Mouse (Mus musculus): Measurements from ENCODE around the gene Pgghg. TPM values are rescaled to one million over a fixed set of nuclear protein-coding genes. Genes with fewer than 3 reads are reported as not detected.

The Pgghg gene
- 10.8 TPM for polyA plus RNA-seq (2017; shearing (Covaris generic))

DNA sequence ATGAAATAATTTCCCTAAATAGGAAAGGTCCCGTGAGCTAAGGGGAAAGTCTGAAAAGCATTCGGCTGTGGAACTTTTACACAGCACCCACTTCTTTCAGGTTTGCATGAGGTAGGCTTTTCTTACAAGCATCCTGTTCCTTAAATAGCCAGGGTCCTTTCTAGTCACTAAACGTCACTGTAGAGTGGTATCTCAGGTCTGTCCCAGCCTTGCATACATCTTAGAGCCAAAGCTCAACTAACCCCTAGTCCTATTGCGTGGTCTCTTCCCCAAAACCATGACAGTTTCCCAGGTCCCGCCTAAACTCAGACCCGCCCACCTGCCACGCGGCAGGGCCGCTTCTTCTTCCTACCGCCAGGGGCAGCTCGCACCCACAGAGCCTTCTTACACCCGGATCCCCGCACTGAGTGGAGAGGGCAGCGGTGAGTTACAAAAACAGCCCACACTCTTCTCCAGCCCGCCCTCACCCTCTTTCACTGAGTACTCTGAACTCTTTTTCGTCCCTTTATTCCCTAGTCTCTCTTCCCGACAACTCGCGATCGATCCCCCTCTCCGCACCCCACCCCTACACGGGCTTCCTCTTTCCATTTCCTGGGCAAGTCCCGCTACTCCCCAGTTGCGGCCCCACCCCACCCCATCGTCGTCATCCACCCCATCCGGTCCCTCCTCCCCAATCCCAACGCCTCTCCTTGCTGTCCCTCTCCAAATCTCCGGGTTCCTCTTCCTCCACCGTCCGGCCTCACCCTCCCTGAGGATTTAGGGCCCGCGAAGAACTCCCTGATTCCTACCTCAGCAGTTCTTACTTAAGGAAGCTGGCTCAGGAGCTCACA lies at the start of gene Pgghg:
Gene Pgghg (plus strand): TSS at position 170 of the 830 bp plus-strand sequence.

DNA sequence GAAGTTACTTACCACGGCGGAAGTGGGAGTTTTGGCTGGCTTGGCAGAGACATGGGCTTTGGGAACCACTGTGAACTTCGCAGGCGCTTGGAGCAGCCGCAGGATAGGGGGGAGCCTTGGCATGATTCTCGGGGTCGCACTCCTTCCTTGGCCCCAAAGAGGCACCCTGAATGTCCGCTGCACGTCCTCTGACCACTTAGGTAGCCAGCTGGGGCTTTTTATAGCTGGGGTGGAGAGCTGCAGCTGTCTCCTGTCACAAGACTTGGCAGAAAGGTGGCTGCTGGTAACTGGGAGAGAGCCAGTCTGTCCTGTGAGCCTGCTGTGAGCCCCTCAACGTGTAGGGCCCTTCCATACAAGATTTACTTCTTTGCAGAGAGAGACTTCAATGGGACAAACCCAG lies 41.0 kb upstream of the Pgghg start, which contains the start of gene Cox8b:
Gene Cox8b (minus strand): TSS at position 227 of the 400 bp plus-strand sequence.

DNA sequence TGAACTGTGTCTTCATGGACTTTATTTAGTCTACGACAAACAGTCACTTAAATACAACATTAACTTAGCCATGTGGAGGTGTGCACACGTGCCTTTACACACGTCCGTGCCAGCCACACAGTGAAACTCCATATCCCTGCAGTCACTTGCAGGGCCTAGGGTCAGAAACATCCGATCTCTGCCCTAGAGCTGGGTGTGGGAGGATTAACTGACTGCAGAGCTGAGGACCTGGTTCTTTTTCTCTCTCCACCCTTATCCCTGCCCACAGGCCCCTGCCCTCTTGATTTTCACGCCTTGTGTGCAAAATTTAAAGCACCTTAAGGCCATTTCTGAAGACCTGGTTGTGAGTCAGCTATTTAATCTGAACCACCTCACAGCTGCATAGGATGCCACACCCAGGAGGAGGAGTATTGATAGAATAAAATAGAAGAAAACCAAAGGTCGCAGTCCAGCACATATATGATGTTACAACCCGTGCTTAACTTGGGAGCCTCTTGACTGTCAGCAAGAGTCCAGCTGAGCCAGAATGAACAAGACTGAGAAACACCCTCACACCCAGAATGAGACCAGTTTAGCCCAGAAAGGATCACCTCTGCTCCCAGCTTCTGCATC lies 20.7 kb upstream of the Pgghg start, which contains the start of gene Nlrp6:
Gene Nlrp6 (plus strand): TSS at position 485 of the 612 bp plus-strand sequence.

DNA sequence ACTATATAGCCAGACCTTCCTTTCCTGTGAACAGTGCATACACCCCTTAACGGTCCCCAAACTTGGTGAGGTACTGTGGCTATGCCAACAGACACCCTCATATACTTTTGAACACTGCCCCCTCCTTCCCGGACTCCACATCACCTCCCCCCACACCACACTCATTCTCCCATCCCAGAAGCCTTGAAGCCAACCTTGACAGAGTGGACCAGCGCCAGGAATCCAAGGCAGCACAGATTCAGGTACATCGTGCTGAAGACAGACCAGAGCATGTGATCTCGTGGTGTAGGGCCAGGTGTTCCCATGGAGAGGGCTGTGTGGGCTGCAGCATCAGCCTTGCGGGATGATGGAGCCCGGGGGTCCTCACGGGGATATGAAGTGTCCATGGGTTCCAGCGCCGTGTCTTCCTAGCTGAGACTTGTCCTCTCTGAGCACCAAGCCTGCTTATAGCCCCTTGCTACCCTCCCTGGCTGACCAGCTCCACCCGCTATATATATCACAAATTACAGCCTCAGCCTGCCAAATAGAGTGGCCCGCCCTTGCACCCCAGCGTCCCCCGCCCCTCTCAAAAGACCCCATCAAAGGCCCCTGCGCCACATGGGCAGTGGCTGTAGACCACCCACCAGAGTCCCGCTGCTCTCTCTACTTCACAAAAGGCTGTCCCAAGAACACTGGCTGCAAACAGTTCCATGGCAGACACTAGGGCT lies 8.8 kb downstream of the Pgghg start, which contains the start of gene Ifitm5:
Gene Ifitm5 (minus strand): TSS at position 468 of the 707 bp plus-strand sequence.

DNA sequence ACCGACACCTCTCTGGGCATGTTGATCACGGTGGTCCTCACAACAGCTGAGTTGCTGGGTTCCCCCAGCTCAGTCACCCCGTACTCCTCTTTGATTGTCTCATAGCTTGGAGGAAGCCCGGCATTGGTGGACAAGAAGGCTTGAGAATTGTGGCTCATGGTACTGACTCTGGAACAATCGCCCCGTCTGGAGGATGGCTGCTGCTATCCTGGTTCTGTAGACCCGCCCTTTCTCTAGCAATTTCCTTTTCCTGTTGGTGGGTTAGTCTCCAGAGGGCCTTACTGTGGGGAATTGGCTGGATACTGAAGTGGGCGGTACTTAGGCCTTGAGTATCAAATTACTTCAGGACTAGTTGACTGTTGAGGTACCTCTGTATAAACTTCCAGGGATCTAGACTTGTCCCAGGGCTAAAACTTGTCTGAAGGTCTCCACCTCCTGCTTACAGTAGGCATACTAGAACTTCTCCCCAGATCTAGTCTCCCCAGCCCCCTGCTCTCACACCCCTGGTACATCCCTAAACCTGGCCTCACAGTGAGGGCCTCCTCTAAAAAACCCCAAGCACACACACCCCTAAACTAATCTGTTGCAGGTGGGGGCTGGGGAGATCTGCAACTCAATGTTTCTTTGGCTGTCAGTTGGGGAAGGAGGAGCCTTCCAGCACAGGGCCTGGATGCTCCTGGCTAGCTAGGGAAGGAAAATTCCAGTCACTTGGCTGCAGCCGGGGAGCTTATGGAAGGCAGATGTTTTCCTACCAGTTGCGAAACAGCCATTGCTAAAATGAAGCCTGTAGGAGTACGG lies 14.8 kb downstream of the Pgghg start, which contains the start of the genes Gm45717 and Ifitm2:
Gene Gm45717 (minus strand): TSS at position 180 of the 798 bp plus-strand sequence.
Gene Ifitm2 (minus strand): TSS at position 230 of the 798 bp plus-strand sequence.

DNA sequence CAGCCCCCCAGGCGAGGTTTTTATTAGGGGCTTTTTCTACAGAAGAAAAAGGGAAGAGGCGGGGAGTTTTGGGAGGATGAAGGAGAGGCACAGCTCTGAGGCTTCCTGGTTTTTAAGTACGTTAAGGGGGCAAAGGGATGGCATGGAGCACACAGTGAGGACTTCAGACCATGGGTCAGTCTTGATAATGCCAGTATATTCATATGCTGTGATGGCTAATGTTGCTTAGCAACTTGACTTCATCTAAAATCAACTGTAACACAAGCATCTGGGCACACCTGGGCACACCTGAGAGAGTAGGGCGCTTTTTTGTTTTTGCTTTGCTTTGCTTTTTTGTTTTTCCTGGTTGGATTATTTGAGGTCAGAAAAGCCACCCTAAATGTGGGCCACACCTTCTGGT lies 25.7 kb downstream of the Pgghg start, which contains the start of gene Ifitm1:
Gene Ifitm1 (plus strand): TSS at position 301 of the 400 bp plus-strand sequence.

Other genes with a start within 250 kb of the Pgghg start
- not detected for gene Olfr541, start 244.1 kb upstream of the Pgghg start, polyA plus RNA-seq (2017; shearing (Covaris generic))
- 0.31 TPM for gene Cyp2e1, start 177.7 kb upstream of the Pgghg start, polyA plus RNA-seq (2017; shearing (Covaris generic))
- not detected for gene Syce1, start 153.5 kb upstream of the Pgghg start, polyA plus RNA-seq (2017; shearing (Covaris generic))
- gene Zfp941, start 119.2 kb upstream of the Pgghg start, polyA plus RNA-seq (2017; shearing (Covaris generic)) = 0.71 TPM
- gene Urah, start 106.4 kb upstream of the Pgghg start, polyA plus RNA-seq (2017; shearing (Covaris generic)) = not detected
- gene Scgb1c1, start 95.8 kb upstream of the Pgghg start, polyA plus RNA-seq (2017; shearing (Covaris generic)) = not detected
- gene Odf3, start 93.6 kb upstream of the Pgghg start, polyA plus RNA-seq (2017; shearing (Covaris generic)) = not detected
- not detected for gene Gm45785, start 85.1 kb upstream of the Pgghg start, polyA plus RNA-seq (2017; shearing (Covaris generic))
- 88.6 TPM for gene Ric8a, start 84.4 kb upstream of the Pgghg start, polyA plus RNA-seq (2017; shearing (Covaris generic))
- gene Bet1l, start 83.8 kb upstream of the Pgghg start, polyA plus RNA-seq (2017; shearing (Covaris generic)) = 42.5 TPM
- gene Psmd13, start 59.4 kb upstream of the Pgghg start, polyA plus RNA-seq (2017; shearing (Covaris generic)) = 134 TPM
- gene Sirt3, start 59.1 kb upstream of the Pgghg start, polyA plus RNA-seq (2017; shearing (Covaris generic)) = 5.5 TPM
- not detected for gene Cox8b, start 40.9 kb upstream of the Pgghg start, polyA plus RNA-seq (2017; shearing (Covaris generic))
- gene Nlrp6, start 20.5 kb upstream of the Pgghg start, polyA plus RNA-seq (2017; shearing (Covaris generic)) = not detected
- not detected for gene Ifitm5, start 8.9 kb downstream of the Pgghg start, polyA plus RNA-seq (2017; shearing (Covaris generic))
- not detected for gene Gm45717, start 14.5 kb downstream of the Pgghg start, polyA plus RNA-seq (2017; shearing (Covaris generic))
- 10.5 TPM for gene Ifitm2, start 14.6 kb downstream of the Pgghg start, polyA plus RNA-seq (2017; shearing (Covaris generic))
- gene Ifitm1, start 25.8 kb downstream of the Pgghg start, polyA plus RNA-seq (2017; shearing (Covaris generic)) = 2.8 TPM
- gene Ifitm3, start 69.4 kb downstream of the Pgghg start, polyA plus RNA-seq (2017; shearing (Covaris generic)) = 8.0 TPM
- gene Ifitm6, start 76.5 kb downstream of the Pgghg start, polyA plus RNA-seq (2017; shearing (Covaris generic)) = not detected
- not detected for gene Gm17387, start 87.7 kb downstream of the Pgghg start, polyA plus RNA-seq (2017; shearing (Covaris generic))
- 25.8 TPM for gene B4galnt4, start 119.7 kb downstream of the Pgghg start, polyA plus RNA-seq (2017; shearing (Covaris generic))
- 147 TPM for gene Pkp3, start 136.8 kb downstream of the Pgghg start, polyA plus RNA-seq (2017; shearing (Covaris generic))
- 71.4 TPM for gene Sigirr, start 159.2 kb downstream of the Pgghg start, polyA plus RNA-seq (2017; shearing (Covaris generic))
- gene Ano9, start 176.4 kb downstream of the Pgghg start, polyA plus RNA-seq (2017; shearing (Covaris generic)) = not detected
- gene Ptdss2, start 181.0 kb downstream of the Pgghg start, polyA plus RNA-seq (2017; shearing (Covaris generic)) = 6.9 TPM
- 79.7 TPM for gene Rnh1, start 231.5 kb downstream of the Pgghg start, polyA plus RNA-seq (2017; shearing (Covaris generic))

All from effector memory CD4-positive, alpha-beta T cell, adult 5 months (primary cell).